Mouse (Mus musculus) cortical plate, adult 2 months (tissue): Measurements from ENCODE around the gene Slco3a1.

Source experiments
- CTCF ChIP-seq: fragments of 200-500 bp; IDR thresholded peaks from 2 replicates; pipeline ENCODE4 v1.5.1; 2011; ENCODE audit warnings: mild to moderate bottlenecking, control low read depth, low read length; ENCODE audit not compliant: insufficient read depth; ENCODE audit errors: extremely low read depth
- POLR2A ChIP-seq: fragments of 200-500 bp; IDR thresholded peaks from 2 replicates; pipeline ENCODE4 v1.6.1; 2011; ENCODE audit warnings: mild to moderate bottlenecking, low read length, control low read depth; ENCODE audit not compliant: insufficient read depth; ENCODE audit errors: extremely low read depth

GRCm38 (mm10) chr7:74357027-74357426 is 197.6 kb downstream of the Slco3a1 start:
- no peak for TF ChIP-seq POLR2A
- TF ChIP-seq CTCF: peak; percentile 30; the same call in 1 of the 2 replicates
